Mouse (Mus musculus) C2C12 (cell line): Measurements from ENCODE around the gene Eef1a2. TPM values are rescaled to one million over a fixed set of nuclear protein-coding genes. Genes with fewer than 3 reads are reported as not detected.
"Not testable (repeated sequence)": the region's sequence is repeated elsewhere in the genome, so short reads cannot be mapped to it uniquely, and the experiment has no call there.

Source experiments
- H3K27me3 ChIP-seq: one replicate; pipeline ENCODE4 v1.6.1; 2011; ENCODE audit not compliant: control insufficient read depth, insufficient read depth, insufficient read length
- H3K36me3 ChIP-seq: one replicate; pipeline ENCODE4 v1.6.1; 2011; ENCODE audit not compliant: control insufficient read depth, insufficient read depth
- H3K4me3 ChIP-seq: one replicate; pipeline ENCODE4 v1.5.1; 2011; ENCODE audit warnings: mild to moderate bottlenecking, control low read depth; ENCODE audit not compliant: poor library complexity, insufficient read depth, severe bottlenecking
- H3K79me2 ChIP-seq: one replicate; pipeline ENCODE4 v1.6.1; 2011; ENCODE audit not compliant: control insufficient read depth, insufficient read depth
- H3K79me3 ChIP-seq: one replicate; pipeline ENCODE4 v1.6.1; 2011; ENCODE audit warnings: low read depth, control low read depth
- H3ac ChIP-seq: one replicate; pipeline ENCODE3; 2011; ENCODE audit warnings: low read depth; ENCODE audit not compliant: control insufficient read depth, insufficient read length
- CEBPB ChIP-seq: IDR thresholded peaks from one replicate; pipeline ENCODE4 v1.6.1; 2011; ENCODE audit warnings: low read depth, mild to moderate bottlenecking, control low read depth, moderate library complexity
- CTCF ChIP-seq: IDR thresholded peaks from one replicate; pipeline ENCODE4 v1.5.1; 2011; ENCODE audit not compliant: control insufficient read depth, insufficient read depth, insufficient read length
- FOSL1 ChIP-seq: IDR thresholded peaks from one replicate; pipeline ENCODE4 v1.8.0; 2011; ENCODE audit warnings: mild to moderate bottlenecking, low read length; ENCODE audit not compliant: poor library complexity, insufficient read depth, severe bottlenecking
- MAX ChIP-seq: IDR thresholded peaks from one replicate; pipeline ENCODE4 v1.6.1; 2011; ENCODE audit warnings: mild to moderate bottlenecking, control low read depth
- MYOD1 ChIP-seq: IDR thresholded peaks from one replicate; pipeline ENCODE4 v1.6.1; 2011; ENCODE audit warnings: low read depth; ENCODE audit not compliant: control insufficient read depth, insufficient read length
- MYOG ChIP-seq: IDR thresholded peaks from one replicate; pipeline ENCODE4 v1.6.1; 2011; ENCODE audit not compliant: control insufficient read depth, insufficient read length; ENCODE audit errors: extremely low read depth
- USF1 ChIP-seq: IDR thresholded peaks from one replicate; pipeline ENCODE4 v1.6.1; 2011; ENCODE audit warnings: low read depth, mild to moderate bottlenecking, control low read depth, moderate library complexity
- polyA plus RNA-seq: library from polyadenylated mRNA; unstranded; fragments of >200 nt; fragmentation: generic; extraction: Trizol; gene quantifications from one replicate; pipeline ENCODE4 v1.2.1, GENCODE M21; 2012; ENCODE audit warnings: missing spikeins

The Eef1a2 gene
- polyA plus RNA-seq, 1 experiment, result 0.02 TPM

- TF ChIP-seq MYOD1 (no peak), MAX (no peak), FOSL1 (no peak), CTCF (no peak)
Observed at GRCm38 (mm10) chr2:181201606-181202005, 44.8 kb upstream of the Eef1a2 start.

DNA sequence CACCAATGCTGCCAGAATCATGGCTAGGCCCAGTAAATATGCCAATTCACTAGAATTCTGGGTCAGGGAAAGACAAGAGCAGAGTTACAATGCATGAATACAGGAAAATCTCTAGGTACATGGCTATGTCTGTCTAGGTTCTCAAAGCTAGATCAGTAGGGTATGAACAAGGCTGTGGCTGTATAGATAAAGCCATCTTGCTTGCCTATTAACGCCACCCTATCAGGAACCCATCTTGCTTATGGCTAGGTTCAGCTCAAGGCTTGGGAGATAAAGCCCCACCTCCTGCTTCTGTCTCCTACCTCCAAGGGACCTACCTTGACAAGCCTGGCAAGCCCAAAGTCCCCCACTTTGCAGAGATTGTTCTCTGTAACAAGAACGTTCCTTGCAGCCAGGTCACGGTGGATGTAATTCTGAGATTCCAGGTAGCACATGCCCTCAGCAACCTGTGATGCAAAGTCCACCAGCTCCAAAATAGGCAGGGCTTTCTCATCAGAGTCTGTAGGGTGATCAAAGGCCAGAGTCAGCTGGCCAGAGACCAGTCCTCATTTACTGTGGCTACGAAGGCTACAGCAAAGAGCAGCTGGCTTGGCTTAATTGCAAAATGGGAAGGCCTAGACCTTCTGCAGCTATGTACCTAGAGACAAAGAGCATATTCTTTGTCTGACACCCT, 40.0 kb upstream of the Eef1a2 start:
- no peak for TF ChIP-seq MAX
- Histone ChIP-seq H3K27me3 (peaks cover 44% of the 10 kb centered on the region), H3K79me2 (no peaks in the 10 kb centered on the region), H3K79me3 (no peaks in the 10 kb centered on the region), H3ac (no peak overlapping the region), H3K4me3 (no peak overlapping the region), H3K36me3 (no peaks in the 10 kb centered on the region)

More at GRCm38 (mm10) chr2:181201606-181202005, 44.8 kb upstream of the Eef1a2 start:
- H3ac ChIP-seq, result no peak overlapping the region
- no peaks in the 10 kb centered on the region for H3K36me3 ChIP-seq
- H3K79me3 ChIP-seq, result no peaks in the 10 kb centered on the region
- peaks cover 61% of the 10 kb centered on the region for H3K27me3 ChIP-seq
- no peaks in the 10 kb centered on the region for H3K79me2 ChIP-seq
- no peak overlapping the region for H3K4me3 ChIP-seq

GRCm38 (mm10) chr2:181193044-181193443, 36.2 kb upstream of the Eef1a2 start:
- Histone ChIP-seq H3K4me3 (no peak overlapping the region), H3K27me3 (peaks cover 16% of the 10 kb centered on the region), H3K36me3 (peaks cover 15% of the 10 kb centered on the region)

GRCm38 (mm10) chr2:181191936-181192335, 35.1 kb upstream of the Eef1a2 start:
- Histone ChIP-seq H3K79me2 (peaks cover 5% of the 10 kb centered on the region), H3K4me3 (no peak overlapping the region), H3K27me3 (peaks cover 14% of the 10 kb centered on the region), H3ac (no peak overlapping the region), H3K36me3 (peaks cover 15% of the 10 kb centered on the region), H3K79me3 (no peaks in the 10 kb centered on the region)
- TF ChIP-seq MAX, result no peak
- TF ChIP-seq MYOG, result no peak
- TF ChIP-seq CEBPB, result no peak
- no peak for TF ChIP-seq CTCF
- no peak for TF ChIP-seq USF1
- TF ChIP-seq FOSL1, result no peak
- TF ChIP-seq MYOD1, result no peak

More at GRCm38 (mm10) chr2:181193044-181193443, 36.2 kb upstream of the Eef1a2 start:
- no peak overlapping the region for H3ac ChIP-seq
- TF ChIP-seq MYOD1 (no peak), USF1 (no peak)
- peaks cover 5% of the 10 kb centered on the region for H3K79me2 ChIP-seq
- H3K79me3 ChIP-seq, result no peaks in the 10 kb centered on the region

DNA sequence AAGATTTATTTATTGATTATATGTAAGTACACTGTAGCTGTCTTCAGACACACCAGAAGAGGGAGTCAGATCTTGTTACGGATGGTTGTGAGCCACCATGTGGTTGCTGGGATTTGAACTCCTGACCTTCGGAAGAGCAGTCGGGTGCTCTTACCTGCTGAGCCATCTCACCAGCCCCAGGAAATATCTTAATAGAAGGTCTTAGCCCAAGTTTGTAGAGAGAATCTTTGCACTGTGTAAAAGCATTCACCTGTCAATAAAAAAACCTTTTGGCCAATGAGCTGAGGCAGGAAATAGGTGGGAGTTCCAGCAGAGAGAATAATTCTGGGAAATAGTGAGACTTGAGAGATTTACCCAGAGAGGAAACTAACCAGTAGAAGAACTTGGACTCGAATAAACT, 34.6 kb upstream of the Eef1a2 start:
- peaks cover 12% of the 10 kb centered on the region for H3K27me3 ChIP-seq
- H3K79me3 ChIP-seq, H3ac ChIP-seq, H3K79me2 ChIP-seq, H3K4me3 ChIP-seq: not testable (repeated sequence)
- H3K36me3 ChIP-seq, result peaks cover 15% of the 10 kb centered on the region

GRCm38 (mm10) chr2:181189321-181189720, 32.5 kb upstream of the Eef1a2 start:
- Histone ChIP-seq H3K79me2 (peaks cover 5% of the 10 kb centered on the region), H3K79me3 (no peaks in the 10 kb centered on the region), H3ac (no peak overlapping the region), H3K27me3 (peaks cover 3% of the 10 kb centered on the region), H3K4me3 (no peak overlapping the region), H3K36me3 (peaks cover 15% of the 10 kb centered on the region)
- no peak for TF ChIP-seq CTCF
- TF ChIP-seq MYOG, result no peak
- TF ChIP-seq USF1, result no peak
- TF ChIP-seq CEBPB, result no peak

- no peak overlapping the region for H3K4me3 ChIP-seq
- TF ChIP-seq USF1 (no peak), FOSL1 (no peak), MYOD1 (no peak), CEBPB (no peak), MAX (no peak), CTCF (no peak), MYOG (no peak)
- peaks cover 15% of the 10 kb centered on the region for H3K36me3 ChIP-seq
- no peaks in the 10 kb centered on the region for H3K79me3 ChIP-seq
- H3ac ChIP-seq, result peak overlapping the region; percentile 23
- peaks cover 5% of the 10 kb centered on the region for H3K79me2 ChIP-seq
- H3K27me3 ChIP-seq, result no peaks in the 10 kb centered on the region
Observed at GRCm38 (mm10) chr2:181188681-181189080, 31.9 kb upstream of the Eef1a2 start.
